Mouse (Mus musculus): ENCODE results near the gene Pcnx.

The Pcnx gene

DNA sequence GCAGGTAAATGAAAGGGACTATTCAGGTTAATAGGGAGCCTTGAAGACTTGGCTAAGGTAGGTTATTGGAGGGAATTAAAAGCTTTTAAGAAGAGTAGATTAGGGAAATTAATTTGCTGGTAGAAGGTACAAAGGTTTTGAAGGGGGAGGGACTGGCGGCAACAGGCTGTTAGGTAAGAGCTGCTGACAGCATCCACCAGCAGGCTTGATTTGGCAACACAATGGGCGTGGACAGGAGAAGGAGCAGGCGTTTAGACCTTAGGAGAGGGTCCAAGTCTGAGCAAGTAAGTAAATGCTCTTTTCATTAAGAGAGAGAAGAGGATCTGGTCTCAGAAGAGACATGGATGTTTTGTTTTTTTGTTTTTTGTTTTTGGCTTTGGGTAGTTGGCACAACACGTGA is 3.1 kb upstream of the Pcnx start:
- DNase-seq = no peak

DNA sequence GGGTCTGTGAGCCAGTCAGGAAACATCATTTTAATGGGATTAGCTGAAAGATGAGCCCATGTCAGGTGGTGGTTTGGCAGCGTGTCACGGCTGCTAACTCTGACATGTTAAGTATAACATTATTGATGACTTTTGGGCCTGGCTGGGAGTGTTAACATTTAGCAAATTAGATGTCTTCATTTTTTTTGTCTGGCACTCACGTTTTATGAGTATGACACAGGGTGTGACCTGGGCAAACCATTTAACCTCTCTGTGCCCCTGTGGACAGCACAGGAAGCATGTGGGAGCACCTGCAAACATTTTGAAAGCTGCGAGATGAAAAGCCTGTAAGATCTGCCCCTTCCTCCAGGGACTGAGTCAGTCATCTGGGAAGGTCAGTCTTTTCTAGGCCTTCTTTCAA is 2.6 kb upstream of the Pcnx start:
- no peak for DNase-seq

DNA sequence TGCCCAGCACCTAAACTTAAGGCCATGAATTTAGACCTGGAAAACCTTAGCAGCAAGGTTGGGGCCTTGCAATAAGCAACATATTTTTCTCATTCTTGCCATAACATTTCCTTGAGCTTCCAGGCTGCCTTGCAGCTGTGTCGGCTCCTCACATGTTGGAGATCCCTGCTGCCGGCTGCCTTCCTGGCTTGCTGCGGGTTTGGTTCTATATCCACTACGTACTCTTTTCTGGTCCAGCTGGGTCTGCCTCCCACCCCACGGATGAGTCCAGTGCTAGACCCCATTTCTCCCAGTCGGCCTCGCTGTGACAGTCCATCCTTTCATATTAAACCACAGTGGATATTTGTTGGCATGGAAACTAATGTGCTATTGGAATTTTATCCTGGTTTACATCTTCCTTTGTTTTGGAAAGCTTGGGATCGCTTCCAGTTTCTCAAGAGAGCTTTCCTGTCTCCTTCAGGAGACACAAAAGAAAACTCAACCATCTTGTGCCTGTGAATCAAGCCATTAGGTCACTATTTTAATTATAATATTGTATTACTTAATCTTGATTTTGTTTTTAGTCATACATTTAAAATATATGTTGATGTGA is 1.7 kb upstream of the Pcnx start:
- DNase-seq = no peak

DNA sequence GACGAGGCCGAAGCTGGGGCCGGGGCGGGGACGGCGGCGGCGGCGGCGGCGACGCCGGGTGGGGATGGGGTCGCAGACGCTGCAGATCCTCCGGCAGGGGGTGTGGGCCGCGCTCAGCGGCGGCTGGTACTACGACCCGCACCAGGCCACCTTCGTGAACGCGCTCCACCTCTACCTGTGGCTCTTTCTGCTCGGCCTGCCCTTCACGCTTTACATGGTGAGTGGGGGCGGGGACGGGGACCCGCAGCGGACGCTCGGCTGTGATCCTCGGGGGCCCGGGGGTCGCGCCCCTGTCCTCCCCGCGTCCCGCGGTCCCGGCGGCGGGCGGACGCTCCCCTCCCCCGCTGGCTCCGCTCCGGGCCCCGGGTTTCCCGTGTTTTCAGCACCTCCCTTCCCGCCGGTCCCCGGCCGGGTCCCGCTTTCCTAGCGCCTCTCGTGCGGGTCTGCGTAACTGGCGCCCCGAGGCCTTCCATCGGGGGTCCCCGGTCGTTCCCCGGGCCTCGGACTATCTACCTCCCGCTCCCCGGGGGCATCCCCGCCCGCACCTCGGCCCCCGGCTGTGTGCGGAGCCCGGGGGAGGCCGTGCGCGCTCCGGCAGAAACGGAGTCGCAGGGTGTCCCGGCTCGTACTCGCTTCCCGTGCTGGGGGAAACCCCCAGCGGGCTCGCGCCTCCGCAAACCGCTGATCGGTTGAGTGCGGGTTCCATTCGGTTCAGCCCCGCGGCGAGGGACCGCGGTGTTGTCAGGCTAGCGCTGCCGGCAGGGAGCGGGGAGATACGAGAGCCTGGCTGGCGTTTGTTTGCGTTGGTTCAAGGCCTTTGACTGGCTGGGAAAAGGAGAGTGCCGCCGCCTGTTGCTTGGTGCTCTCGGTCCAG is 722 bp downstream of the Pcnx start:
- peak; percentile 79 for DNase-seq

DNA sequence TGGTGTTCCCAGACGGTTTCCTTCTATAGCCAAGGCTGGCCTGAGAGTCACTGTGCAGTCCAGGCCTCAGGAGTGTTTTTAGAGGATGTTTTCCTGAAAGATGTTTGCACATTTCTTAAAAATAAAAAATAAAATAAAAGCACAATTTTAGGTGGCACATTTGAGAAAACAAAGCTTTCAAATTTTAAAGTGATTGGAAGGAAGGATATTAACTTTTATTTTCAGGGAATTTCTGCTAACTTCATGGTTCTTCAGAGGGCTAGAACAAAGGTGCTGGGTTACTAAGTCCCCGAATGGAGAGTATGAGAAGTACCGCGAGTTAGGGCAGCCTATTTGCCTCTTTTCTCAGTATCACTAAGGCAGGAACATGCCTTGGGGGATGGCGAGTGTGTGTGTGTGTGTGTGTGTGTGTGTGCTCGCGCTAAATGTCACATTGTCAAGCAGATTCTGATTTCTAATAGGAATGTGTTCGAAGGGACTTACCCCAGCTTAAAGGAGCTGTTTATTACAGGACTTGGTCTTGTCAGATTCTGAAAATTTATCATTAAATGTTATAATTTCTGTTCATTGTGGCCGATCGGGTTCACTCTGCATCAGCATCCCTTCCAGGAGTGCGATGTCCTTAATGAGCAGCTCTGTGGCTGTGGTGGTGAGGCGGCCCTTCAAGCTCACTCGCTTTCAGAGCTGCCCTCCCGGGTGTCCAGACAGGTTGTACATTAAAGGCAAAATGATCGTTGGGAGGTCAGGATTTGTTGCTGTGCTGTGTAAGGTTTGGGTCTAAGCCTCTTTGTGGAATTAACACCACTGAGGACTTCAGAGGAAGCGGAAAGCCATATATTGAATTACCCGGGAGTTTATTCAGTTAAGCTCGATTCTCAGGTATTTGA is 1.6 kb downstream of the Pcnx start:
- DNase-seq = no peak

DNA sequence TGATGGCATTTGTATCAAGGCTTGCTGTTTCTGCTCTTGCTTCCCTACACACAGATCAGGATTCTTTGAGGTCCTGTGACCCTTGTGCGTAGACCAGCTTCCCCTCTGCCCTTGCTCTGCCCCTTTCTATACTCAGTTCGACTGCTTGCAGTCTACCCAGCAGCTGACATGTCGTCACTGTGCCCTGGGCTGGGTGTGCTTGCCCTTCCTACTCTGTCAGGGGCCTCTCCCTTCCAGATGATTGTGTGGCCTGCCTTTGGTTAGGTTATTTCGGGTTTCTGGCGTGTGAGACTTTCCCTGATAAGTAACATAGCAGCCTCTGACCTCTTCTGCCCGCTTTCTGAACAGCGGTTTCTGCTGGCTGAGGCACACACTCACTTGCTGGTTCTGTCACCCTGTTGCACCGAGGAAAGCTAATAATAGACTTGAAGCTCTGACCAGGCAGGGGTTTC is 2.6 kb downstream of the Pcnx start:
- no peak for DNase-seq

DNA sequence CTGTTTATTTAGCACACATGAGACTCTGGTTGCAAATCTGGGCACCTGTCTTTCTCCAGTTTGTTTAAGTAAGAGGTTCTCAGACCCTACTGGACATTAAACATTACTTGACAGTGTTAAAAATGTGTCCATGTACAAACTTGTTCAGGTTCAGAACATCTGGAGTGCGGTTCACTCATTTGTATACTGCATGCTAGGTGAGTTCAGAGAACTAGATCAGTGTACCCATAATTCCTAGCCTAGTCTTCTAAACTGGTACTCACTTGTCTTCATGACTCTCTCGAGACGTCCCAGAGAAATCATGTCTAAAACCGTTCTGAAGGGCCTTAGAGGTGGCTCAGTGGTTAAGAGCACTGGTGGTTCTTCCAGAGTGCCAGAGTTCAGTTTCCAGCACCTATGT is 4.1 kb downstream of the Pcnx start:
- DNase-seq = no peak

DNA sequence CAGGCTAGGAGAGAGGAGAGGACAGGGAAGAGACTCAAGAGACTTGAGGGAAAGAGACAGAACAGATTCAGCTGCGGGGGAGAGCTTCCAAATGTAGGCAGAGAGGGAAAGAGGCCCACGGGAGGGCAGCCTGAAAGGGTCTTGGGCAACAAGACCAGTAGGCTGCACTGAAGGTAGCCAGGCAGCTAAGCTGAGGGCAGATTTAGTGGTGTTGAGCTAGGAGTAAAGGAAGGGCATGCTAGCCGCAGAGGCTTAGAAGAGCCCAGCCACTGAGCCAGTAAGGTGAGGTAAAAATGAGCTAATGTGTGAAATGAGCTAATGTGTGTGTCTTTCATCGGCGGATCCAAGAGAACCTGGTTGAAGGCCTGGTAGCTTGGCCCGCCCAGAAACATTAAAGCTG is 5.4 kb downstream of the Pcnx start:
- no peak for DNase-seq

DNA sequence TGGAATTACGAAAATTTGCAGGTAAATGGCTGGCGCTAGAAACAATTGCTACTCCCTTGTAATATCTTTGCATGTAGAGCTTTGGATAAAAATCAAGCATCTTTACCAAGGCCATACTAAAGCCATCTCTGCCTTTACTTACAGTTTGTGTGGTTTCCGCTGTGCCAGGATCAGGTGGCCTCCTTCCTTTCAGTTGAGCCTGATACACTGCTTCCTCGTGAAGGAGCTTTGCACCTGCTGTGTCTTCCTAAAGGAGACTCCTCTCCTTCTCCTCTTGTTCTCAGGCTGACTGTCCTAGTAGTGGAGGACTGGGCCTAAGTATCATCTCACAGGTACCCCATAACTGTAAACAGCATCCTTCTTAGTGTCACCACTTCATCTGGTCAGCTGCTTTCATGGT is 7.5 kb downstream of the Pcnx start:
- DNase-seq = no peak

DNA sequence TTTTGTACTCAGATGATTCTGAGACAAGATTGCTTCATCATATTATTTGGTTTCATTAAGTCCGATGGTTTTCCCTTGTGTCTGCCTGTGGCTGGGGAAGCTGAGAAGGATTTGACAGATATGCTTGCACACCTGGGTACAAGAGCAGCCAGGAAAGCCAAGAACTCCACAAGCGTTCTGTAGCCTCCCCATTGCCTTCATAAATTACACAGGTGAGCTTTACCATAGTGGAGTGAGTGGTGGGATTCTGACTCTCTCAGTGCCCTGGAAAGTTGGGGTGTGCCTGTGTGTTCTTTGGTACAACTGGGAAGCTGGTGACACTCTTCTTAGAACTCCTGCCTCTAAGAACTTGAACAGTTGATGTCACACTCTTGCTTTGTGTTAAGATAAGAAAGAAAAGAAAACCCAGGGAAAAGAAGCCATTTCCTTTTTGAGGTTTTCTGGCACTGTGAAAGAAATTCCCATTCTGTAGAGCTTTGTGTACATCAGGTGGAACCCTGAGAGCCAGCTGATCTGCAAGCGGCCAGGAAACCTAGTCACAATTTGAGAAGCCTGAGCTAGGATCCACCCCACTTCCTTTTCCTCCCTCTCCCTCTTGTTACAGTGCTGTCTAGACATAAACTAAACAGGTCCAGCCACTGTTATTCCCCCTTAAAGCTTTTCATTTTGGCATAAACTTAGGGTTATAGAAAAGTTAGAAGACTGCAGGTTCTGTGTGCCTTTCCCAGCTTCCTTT is 9.6 kb downstream of the Pcnx start:
- DNase-seq = no peak

DNA sequence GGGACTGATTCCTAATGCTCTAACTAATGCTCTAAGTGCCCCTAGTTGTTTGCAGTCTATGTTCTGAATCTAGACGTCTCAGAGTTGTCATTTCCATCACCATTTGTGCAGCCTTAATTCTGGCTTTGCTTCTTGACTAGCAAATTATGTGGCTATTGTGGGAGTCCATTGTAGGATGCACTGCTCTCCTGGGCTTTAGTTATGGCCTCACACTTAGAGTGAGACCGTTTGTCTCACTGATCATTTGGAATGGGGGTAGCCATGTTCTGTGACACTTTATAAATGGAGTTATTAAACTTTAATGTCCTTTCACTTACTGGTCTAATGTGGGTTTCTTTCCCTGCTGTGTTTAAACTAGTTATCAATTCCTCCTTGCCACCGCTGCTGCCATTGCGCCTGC is 13.5 kb downstream of the Pcnx start:
- DNase-seq = no peak

DNA sequence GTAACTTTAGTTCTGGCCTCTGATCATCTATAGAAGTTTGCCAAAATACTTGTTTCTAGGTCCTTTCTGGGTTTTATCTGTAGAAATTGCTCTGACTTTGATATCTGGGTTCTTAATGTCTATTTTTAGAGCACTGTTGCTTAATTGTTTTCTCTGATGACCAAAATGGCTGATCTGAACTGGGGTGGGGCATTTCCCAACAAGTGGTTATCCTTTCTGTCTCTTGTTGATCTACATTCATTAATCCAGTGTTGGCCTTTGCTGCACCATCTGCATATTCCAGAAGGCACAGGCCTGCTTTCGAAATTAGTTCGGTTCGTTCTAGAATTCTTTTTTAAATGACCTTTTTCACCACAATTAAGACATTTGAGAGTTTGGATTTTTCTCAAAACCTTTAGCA is 20.3 kb downstream of the Pcnx start:
- no peak for DNase-seq

DNA sequence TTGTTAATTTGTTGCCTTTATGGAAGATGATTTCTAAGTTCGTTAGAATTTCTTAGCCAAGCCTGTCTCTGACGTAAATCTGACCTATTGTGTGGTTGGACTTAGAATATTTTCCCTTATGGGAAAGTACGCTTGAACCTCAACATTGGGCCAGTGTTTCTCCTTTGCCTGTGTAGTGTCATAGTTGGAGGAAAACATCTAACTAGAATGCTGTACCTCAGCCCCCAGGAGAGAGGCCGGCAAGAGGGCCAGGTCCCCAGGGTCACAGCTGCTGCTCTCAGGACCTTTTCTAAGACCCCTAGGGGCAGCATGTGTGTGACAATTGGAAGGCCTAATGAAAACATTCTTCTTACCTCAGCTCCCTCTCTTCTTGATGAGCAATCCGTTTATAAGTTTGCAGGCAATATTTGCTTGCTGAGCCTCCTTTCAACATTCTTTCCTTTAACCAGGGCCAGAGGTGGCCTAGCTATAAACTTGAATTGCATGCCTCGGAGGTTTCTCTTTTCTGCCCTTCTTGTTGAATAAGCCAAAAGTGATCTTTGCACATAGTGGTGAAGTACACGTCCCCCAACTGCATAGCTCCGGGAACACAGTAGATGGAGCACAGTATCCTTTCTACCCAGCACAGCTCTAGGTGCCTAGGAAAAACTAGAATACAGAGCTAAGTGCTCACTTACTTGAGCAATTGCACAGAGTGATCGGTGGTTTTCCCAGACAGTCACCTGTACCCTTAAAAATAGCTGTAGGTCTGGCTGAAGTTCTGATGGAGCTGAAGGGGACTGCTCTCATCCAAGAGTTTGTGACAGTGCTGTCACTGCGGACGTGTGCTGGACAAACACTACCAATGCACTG is 23.7 kb downstream of the Pcnx start:
- DNase-seq = no peak

DNA sequence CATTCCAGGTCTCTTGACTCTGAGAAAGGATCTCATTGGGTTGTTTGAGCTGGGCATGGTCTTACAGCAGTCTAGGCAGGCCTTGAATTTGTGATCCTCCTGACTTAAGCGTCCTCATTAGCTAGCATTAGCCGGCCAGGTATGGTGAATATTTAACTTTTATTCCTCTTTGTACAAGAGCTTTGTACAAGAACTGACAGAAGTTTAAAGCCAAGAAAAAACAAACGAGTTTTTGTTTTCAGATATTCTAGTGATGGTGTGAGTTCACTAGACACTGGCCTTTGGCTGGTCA is 24.2 kb downstream of the Pcnx start:
- DNase-seq = no peak

DNA sequence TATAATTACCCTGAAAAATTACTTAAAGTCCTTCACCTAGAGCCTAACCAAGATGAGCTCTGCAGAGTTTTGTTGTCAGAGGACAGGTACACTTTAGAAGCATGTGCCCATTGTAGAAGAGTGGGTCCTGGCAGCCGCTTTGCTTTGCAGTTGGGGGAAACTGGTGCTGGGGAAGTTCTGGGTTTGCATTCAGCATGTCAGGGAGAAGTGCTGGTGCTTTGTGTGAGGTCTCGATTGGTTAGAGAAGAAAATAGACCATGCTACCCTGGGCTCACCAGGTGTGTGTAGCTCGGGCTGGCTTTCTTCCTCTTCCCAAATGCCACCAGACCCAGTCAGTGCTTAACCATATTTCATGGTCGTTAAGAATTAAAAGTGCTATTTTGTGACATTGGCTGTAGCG is 25.2 kb downstream of the Pcnx start:
- DNase-seq = no peak

DNA sequence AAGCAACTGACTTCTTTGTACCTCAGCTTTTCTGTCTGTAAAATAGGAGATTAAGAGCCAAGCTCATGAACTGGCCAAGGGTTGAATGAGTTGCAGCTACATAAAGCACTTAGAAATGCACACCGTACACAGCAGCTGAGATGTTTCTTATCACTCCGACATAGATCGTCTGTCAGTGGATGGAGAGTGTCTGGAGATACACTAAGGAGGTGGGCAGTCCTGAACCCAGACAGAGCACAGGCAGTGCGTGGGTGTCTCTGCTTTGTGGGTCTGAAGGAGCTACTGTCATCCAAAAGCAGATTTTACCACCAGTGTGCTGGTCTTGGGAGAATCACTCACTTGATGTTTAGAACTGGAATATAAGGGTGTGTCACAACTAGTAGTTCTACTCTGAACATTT is 26.2 kb downstream of the Pcnx start:
- no peak for DNase-seq

DNA sequence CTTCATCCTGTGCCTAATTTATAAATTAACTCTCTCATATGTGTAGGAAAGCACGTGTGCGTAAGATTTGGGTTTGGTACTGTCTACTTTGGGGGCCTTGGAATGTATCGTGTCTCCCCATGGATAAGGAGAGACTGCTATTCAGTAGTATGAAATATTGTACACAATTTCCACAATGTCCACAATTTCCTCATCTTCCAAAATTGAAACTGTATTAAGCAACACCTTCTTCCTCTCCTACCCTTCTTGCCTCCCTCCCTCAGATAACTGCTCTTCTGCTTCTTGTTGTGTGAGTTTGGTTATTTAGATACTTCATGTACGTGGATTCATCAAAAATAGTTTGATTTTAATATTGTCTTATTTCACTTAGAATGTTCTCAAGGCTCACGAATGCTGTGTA is 29.1 kb downstream of the Pcnx start:
- no peak for DNase-seq

DNA sequence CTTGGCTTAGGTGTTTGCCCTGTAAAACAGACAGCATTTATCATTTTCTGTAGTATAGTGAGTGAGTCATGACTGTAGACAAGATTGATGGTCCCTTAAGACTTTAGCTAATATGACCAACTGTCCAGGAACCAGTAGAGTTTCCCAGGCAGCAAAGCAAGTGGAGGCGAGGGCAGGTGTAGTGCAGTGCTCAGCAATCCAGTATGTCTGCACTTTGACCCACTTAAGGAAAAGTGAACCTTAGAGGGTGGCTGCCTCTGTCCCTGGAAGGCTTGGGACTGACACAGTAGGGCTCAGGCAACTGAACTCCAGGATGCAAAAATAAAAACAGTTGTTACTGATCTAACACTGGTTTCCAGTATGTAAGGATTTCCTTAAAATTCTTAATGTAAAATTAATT is 32.1 kb downstream of the Pcnx start:
- no peak for DNase-seq

DNA sequence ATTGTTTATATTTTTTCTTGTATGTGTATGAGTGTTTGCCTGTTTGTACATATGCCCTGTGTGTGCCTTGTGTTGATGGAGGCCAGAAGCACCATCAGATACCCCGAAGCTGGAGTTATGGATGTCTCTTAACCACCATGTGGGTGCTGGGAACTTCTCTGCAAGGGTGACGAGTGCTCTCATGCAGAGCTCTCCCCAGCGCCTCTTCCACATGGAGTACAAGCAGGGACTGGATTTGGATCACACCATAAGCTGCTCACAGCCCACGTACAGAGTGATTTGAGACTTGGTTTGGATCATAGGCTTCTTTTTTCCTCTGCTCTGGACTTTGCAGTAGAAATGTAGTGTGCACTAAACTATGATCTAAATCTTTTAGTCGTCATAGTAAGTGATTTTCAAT is 34.5 kb downstream of the Pcnx start:
- no peak for DNase-seq

DNA sequence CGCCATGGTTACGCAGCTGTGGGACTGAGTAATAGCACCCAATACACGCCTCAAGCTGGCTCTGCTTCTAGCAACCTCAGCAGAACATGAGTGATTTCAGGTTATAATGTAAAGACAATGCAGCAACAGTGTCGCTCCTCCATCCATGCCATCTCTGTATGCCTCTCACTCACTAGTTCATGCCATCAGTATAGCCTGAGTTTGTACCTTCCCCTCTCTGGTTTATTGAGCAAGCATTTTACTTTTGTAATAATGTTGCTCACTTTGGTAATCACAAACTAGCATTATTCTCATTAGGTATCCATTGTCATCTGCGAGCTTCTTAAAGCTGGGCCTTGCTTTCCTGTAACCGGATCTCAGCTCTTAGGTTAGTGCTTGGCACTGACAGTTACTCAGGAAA is 36.2 kb downstream of the Pcnx start:
- DNase-seq = no peak

DNA sequence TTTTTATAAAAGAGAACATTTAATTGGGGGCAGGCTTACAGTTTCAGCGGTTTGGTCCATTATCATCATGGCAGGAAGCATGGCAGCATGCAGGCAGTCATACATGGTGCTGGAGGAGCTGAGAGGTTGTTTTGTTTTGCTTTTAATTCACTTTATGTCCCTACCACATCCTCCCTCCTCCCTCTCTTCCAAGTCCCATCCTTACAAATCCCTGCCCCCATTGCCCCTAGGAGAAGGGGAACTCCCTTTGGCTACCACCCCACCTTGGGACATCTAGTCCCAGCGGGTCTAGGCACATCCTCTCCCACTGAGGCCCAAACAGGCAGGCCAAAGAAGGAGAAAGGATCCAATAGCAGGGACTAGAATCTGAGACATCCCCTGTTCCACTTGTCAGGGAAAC is 44.6 kb downstream of the Pcnx start:
- no peak for DNase-seq

DNA sequence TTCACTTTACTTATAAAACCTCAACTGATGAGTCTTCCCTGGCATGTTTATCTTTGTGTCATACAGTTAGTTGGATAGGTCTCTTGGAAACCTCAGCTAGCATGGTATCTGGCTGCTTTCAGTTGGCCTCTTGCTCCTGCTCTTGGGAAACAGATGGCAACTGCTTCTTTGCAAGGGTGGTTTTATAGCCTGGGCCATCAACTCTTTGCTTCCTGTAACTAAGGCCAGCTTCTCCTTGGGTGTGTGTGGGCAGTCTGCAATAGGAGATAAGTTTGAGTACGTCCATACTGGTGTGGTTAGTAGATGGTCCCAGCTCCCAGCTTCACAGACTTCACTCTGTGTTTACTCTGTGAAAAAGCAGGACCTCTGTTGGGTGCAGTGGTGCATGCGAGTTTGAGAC is 46.0 kb downstream of the Pcnx start:
- DNase-seq = no peak

All from right cerebral cortex, postnatal 25 days (tissue).